Mouse (Mus musculus) liver, postnatal 0 days (tissue): ENCODE measurements around the gene Ilvbl. TPM values are rescaled to one million over a fixed set of nuclear protein-coding genes. Genes with fewer than 3 reads are reported as not detected.
"Not testable (repeated sequence)": the region's sequence is repeated elsewhere in the genome, so short reads cannot be mapped to it uniquely, and the experiment has no call there.

Source experiments
- ATAC-seq: fragments of 200-750 bp; cut with Nextera tagmentation; 2 replicates; pipeline ENCODE4 v1.8.0; 2017; ENCODE audit warnings: mild to moderate bottlenecking, moderate library complexity
- DNase-seq: peaks from one replicate; pipeline ENCODE4 v3.0.0-alpha.2; 2016
- H3K27ac ChIP-seq: fragments of 300-500 bp; sonication (generic); 2 replicates; pipeline ENCODE4 v1.5.1; 2014; ENCODE audit warnings: antibody characterized with exemption, moderate library complexity, mild to moderate bottlenecking, low read depth
- H3K27me3 ChIP-seq: fragments of 300-500 bp; sonication (generic); 2 replicates; pipeline ENCODE4 v1.6.1; 2014; ENCODE audit warnings: low read length, control low read depth, mixed read lengths; ENCODE audit not compliant: insufficient read depth
- H3K36me3 ChIP-seq: fragments of 300-500 bp; sonication (generic); replicated peaks from 2 replicates; pipeline ENCODE4 v1.6.1; 2014; ENCODE audit warnings: mild to moderate bottlenecking, control low read depth, low read length, moderate library complexity, mixed read lengths; ENCODE audit not compliant: insufficient read depth
- H3K4me1 ChIP-seq: fragments of 300-500 bp; sonication (generic); 2 replicates; pipeline ENCODE4 v1.6.1; 2014; ENCODE audit warnings: antibody characterized with exemption, mild to moderate bottlenecking, control low read depth; ENCODE audit not compliant: insufficient read depth
- H3K4me2 ChIP-seq: fragments of 300-500 bp; sonication (generic); 2 replicates; pipeline ENCODE4 v1.6.1; 2014; ENCODE audit warnings: low read depth, mild to moderate bottlenecking, low read length, moderate library complexity, mixed read lengths
- H3K4me3 ChIP-seq: fragments of 300-500 bp; sonication (generic); 2 replicates; pipeline ENCODE4 v1.5.1; 2014; ENCODE audit warnings: low read depth, low read length
- H3K9ac ChIP-seq: fragments of 300-500 bp; sonication (generic); replicated peaks from 2 replicates; pipeline ENCODE4 v1.6.1; 2014; ENCODE audit warnings: mild to moderate bottlenecking, moderate library complexity
- H3K9me3 ChIP-seq: fragments of 300-500 bp; sonication (generic); 2 replicates; pipeline ENCODE4 v1.6.1; 2016; ENCODE audit warnings: mild to moderate bottlenecking, control low read depth, low read length, mixed read lengths
- CTCF ChIP-seq: sonication (generic); IDR thresholded peaks from 2 replicates; pipeline ENCODE4 v1.5.1; 2016; ENCODE audit warnings: antibody characterized with exemption, low read depth
- EP300 ChIP-seq: IDR thresholded peaks from 2 replicates; pipeline ENCODE4 v1.6.1; 2016; ENCODE audit warnings: antibody characterized with exemption, low read depth, mild to moderate bottlenecking
- WGBS: fragments of 180-500 bp; shearing (Covaris S2); extraction: QIAGEN DNeasy Blood & Tissue Kit; methylation state at CpG from one replicate; pipeline ENCODE4 v1.1.7; 2014; ENCODE audit not compliant: insufficient replicate concordance; 5-methylcytosine and 5-hydroxymethylcytosine counted together
- polyA plus RNA-seq: library from polyadenylated mRNA; unstranded; fragments of >200 nt; fragmentation: Nextera tagmentation; extraction: Ambion mirVana; gene quantifications from 2 replicates; pipeline ENCODE4 v1.2.1, GENCODE M21; 2015

Gene Ilvbl
- polyA plus RNA-seq, result 37.1 and 39.1 TPM in 2 replicates

DNA sequence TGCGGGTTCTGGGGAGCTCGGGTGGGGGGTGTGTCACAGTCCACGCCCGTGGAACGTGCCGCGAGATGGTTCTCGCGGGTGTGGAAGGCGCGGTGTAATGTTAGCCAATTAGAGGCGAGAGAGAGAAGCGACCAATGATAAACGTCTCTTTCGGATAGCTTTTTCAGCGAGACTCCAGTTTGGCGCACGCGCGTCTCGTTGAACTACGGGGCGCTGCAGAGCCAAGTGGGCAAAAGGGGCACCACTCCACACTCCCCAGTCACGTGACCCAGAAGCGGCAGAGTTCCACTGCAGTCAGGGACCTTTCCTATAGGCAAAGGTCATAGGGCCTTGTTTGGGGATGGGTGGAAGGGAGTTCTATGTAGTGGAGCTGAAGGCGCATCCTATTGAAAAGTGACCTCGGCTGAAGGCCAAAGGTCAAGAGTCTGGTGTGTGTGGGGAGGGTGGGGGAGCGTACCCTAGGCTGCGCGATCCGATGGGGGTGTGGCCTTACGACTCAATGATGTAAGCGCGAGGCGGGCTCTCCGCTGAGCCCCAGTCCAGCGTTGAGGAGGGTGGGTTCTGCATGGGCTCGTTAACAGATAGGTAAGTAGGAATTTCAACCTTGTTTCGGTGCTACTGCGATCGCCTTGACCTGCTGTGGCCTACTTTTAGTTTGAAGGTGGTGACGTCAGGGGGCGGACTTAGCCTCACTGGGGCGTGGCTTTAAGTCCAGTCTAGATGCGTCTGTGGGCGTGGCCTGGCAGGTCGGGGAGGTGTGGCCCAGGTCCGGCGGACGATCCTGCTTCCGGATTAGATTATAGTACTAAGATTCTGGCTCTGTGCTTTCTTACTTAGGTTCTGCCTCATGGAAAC is at the start of gene Ilvbl:
TSS of gene Ilvbl (plus strand) at position 97 of the 855 bp plus-strand sequence.
- Histone ChIP-seq H3K27ac (peak within 1 kb of the TSS; percentile 85), H3K27me3 (no peaks in the 10 kb centered on the region), H3K4me2 (peak within 1 kb of the TSS; percentile 78), H3K4me3 (peak within 1 kb of the TSS; percentile 60), H3K36me3 (peaks cover 16% of the 10 kb centered on the region), H3K9ac (peak within 1 kb of the TSS; percentile 71), H3K4me1 (peaks cover 16% of the 10 kb centered on the region), H3K9me3 (no peaks in the 10 kb centered on the region)
- DNase-seq (peak; percentile 95), ATAC-seq (peak; percentile 87)
- TF ChIP-seq CTCF (peak; percentile 44), EP300 (peak; percentile 54; the same call in 1 of the 2 replicates)
- WGBS, result under 1% methylated on average over 51 of the region's 51 CpGs

DNA sequence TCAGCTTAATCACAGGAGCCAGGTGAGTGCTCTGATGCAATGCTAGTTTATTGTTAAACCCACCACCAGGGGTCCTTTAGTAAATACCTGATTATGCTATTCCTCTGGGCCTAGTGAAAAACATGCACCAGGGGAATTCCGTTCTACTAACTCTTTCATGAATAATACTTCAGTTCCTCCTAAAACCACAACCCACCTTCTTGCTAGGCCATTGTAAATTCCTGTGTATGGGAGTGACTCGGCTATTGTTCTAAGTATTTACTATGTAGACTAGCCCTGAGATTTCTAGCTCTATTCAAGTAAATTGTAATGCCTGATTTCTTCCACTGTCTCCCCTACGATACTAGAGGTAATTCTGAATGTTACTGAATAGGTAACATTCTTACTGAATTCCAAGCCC is 49.1 kb upstream of the Ilvbl start:
- not testable (repeated sequence) for H3K36me3 ChIP-seq, H3K9me3 ChIP-seq, H3K27ac ChIP-seq, DNase-seq, H3K9ac ChIP-seq, H3K4me1 ChIP-seq, H3K4me3 ChIP-seq, H3K4me2 ChIP-seq, H3K27me3 ChIP-seq, ATAC-seq
- WGBS, result 51% methylated on average over 3 of the region's 3 CpGs

DNA sequence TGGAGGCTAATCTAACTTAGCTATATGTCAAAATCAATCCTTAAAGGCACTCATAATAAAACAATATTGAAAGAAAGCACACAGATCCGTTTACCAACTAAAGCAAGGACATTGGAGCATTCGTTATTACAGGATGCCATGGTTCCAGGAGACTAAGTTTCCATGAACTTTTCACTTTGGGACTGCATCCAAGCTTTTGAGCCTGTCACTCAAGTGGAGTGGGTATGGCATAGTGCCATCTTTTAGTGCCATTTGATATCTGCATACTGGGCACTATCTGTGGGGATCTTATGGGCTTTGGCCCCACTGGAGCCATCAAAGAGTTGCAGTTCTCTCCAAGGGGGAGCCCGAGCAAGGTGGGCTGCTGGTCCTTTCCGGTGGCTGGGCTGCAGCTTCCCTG is 48.6 kb upstream of the Ilvbl start:
- Histone ChIP-seq H3K4me2 (no peak overlapping the region), H3K9me3 (no peaks in the 10 kb centered on the region), H3K4me3 (no peak overlapping the region), H3K9ac (no peak overlapping the region), H3K4me1 (no peaks in the 10 kb centered on the region), H3K36me3 (no peaks in the 10 kb centered on the region), H3K27me3 (no peaks in the 10 kb centered on the region), H3K27ac (no peak overlapping the region)
- 52% methylated on average over 4 of the region's 4 CpGs for WGBS
- ATAC-seq, result no peak
- DNase-seq, result no peak
- TF ChIP-seq CTCF (no peak), EP300 (no peak)

DNA sequence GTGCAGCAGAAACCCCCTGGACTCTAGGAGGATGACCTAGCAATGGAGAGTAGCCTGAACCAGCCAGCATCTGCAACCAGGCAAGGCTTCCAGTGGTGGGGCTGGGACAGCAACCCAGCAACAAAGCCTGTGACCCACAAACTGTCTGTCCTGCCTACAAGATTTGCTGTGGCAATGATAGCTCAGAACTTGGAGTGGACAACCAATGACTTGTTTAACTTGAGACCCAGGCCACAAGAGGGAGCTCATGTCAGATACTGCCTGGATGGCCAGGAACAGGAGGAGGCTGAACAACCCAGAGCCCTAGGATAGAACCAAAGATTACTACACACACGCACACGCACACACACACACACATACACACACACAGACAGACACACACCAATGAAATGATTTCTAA is 33.2 kb upstream of the Ilvbl start:
- H3K27me3 ChIP-seq, result no peaks in the 10 kb centered on the region
- TF ChIP-seq EP300 (no peak), CTCF (peak; percentile 58)
- no peak overlapping the region for H3K4me2 ChIP-seq
- no peaks in the 10 kb centered on the region for H3K9me3 ChIP-seq
- H3K9ac ChIP-seq, result no peak overlapping the region
- no peak overlapping the region for H3K27ac ChIP-seq
- DNase-seq (peak; percentile 27), ATAC-seq (no peak)
- H3K4me1 ChIP-seq, result no peaks in the 10 kb centered on the region
- 58% methylated on average over 2 of the region's 2 CpGs for WGBS
- no peak overlapping the region for H3K4me3 ChIP-seq
- no peaks in the 10 kb centered on the region for H3K36me3 ChIP-seq

DNA sequence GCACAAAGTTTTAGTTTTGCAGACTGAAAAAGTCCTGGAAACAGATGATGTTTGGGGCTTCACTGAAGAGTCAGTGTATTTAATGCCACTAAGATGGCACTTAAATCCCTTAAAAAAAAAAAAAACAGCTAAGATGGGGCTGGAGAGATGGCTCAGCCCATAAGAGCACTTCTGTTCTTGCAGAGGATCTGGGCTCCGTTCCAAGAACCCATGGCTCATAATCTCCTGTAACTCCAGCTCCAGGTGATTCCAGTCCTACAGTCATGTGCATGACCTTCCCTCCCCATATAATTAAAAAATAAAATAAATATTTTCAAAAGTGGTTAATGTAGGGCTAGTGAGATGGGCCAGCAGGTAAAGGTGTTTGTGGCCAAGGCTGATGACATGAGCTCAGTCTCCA is 9.1 kb upstream of the Ilvbl start:
- WGBS, result 71% methylated on average over 1 of the region's 1 CpGs
- no peak for TF ChIP-seq EP300
- TF ChIP-seq CTCF, result no peak
- Histone ChIP-seq H3K9ac (no peak overlapping the region), H3K9me3 (no peaks in the 10 kb centered on the region), H3K4me3 (no peak overlapping the region), H3K4me1 (no peaks in the 10 kb centered on the region), H3K27ac (no peak overlapping the region), H3K4me2 (no peak overlapping the region), H3K36me3 (no peaks in the 10 kb centered on the region), H3K27me3 (no peaks in the 10 kb centered on the region)
- ATAC-seq, result no peak
- DNase-seq, result no peak

DNA sequence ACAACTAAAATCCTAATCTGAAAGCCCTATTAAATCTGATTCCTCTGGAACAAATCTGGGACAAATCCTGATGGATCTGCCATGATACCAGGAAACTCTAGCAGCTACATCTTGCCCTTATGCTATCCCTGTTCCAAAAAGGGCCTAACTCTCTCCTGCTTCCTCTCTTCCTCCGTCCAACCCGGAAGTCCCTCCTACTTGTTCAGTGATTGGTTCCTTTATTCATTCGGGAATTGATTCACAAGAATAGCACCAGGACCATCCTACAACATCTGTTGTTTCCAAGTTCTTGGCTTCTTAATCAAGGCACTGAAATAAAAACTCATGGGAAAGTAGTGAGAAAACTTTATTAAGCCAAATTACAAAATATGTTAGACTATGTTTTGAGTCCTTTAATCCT is 5.0 kb upstream of the Ilvbl start:
- DNase-seq (no peak), ATAC-seq (no peak)
- Histone ChIP-seq H3K9ac (no peak overlapping the region), H3K36me3 (no peaks in the 10 kb centered on the region), H3K4me3 (no peak overlapping the region), H3K27me3 (no peaks in the 10 kb centered on the region), H3K27ac (no peak overlapping the region), H3K4me1 (peaks cover 6% of the 10 kb centered on the region), H3K4me2 (no peak overlapping the region), H3K9me3 (no peaks in the 10 kb centered on the region)
- 68% methylated on average over 3 of the region's 3 CpGs for WGBS
- no peak for TF ChIP-seq EP300
- TF ChIP-seq CTCF, result no peak
